Mouse (Mus musculus) olfactory bulb, adult 2 months (tissue): ENCODE measurements at regions not wholly inside any gene's neighbourhood (a gene's known extent, or its start where the extent isn't known, plus 50 kb on each side); places are given as distances from the start of the nearest gene placed in this dataset.

Source experiments
- CTCF ChIP-seq: fragments of 200-500 bp; IDR thresholded peaks from 2 replicates; pipeline ENCODE4 v1.5.1; 2012; ENCODE audit warnings: low read depth, mild to moderate bottlenecking, low read length, moderate library complexity; ENCODE audit not compliant: insufficient read depth
- POLR2A ChIP-seq: fragments of 200-500 bp; IDR thresholded peaks from 2 replicates; pipeline ENCODE4 v1.6.1; 2012; ENCODE audit warnings: mild to moderate bottlenecking, low read depth, low read length, moderate library complexity; ENCODE audit not compliant: insufficient read depth

DNA sequence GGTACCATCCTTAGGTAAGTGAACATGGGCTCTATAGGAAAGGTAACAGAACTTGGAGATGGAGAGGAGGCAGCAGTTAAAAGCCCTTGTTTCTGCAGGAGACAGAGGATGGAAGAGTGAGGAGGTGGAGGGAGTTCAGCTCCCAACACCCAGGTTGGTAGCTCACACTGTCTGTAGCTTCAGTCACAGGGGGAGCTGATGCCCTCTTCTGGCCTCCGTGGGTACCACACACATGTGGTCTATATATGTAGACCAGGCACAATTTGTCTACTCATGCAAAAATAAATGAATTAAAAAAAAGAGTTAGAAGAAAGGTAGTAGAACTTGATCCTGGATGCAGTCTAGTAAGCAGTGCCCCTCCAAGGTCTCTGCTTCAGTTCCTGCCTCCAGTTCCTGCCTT is 173.3 kb downstream of the Gm10260 start:
- TF ChIP-seq CTCF (no peak), POLR2A (no peak)
